Mouse (Mus musculus) midbrain, embryonic 16.5 days (tissue): ENCODE measurements at regions not wholly inside any gene's neighbourhood (a gene's known extent, or its start where the extent isn't known, plus 50 kb on each side); places are given as distances from the start of the nearest gene placed in this dataset.

ENCODE experiments used
- ATAC-seq: fragments of 200-750 bp; cut with Nextera tagmentation; 2 replicates; pipeline ENCODE4 v1.8.0; 2017; ENCODE audit warnings: moderate TSS enrichment
- H3K27ac ChIP-seq: fragments of 300-500 bp; sonication (generic); 2 replicates; pipeline ENCODE4 v1.5.1; 2014; ENCODE audit warnings: mild to moderate bottlenecking, low read length, mixed read lengths
- H3K27me3 ChIP-seq: fragments of 300-500 bp; sonication (generic); 2 replicates; pipeline ENCODE4 v1.6.1; 2014; ENCODE audit warnings: low read depth, low read length, mixed read lengths; ENCODE audit not compliant: control insufficient read depth, insufficient read depth
- H3K36me3 ChIP-seq: fragments of 300-500 bp; sonication (generic); 2 replicates; pipeline ENCODE4 v1.6.1; 2014; ENCODE audit warnings: mild to moderate bottlenecking, low read length, moderate library complexity, mixed read lengths; ENCODE audit not compliant: control insufficient read depth, insufficient read depth
- H3K4me1 ChIP-seq: fragments of 300-500 bp; sonication (generic); 2 replicates; pipeline ENCODE4 v1.6.1; 2014; ENCODE audit warnings: mild to moderate bottlenecking, low read length, mixed read lengths; ENCODE audit not compliant: control insufficient read depth, insufficient read depth
- H3K4me2 ChIP-seq: fragments of 300-500 bp; sonication (generic); 2 replicates; pipeline ENCODE4 v1.6.1; 2014; ENCODE audit warnings: mild to moderate bottlenecking, low read length, mixed read lengths
- H3K4me3 ChIP-seq: fragments of 300-500 bp; sonication (generic); 2 replicates; pipeline ENCODE4 v1.5.1; 2014; ENCODE audit warnings: low read depth, mild to moderate bottlenecking, low read length, moderate library complexity, mixed read lengths
- H3K9ac ChIP-seq: fragments of 300-500 bp; sonication (generic); 2 replicates; pipeline ENCODE4 v1.6.1; 2014; ENCODE audit warnings: low read depth, low read length, mixed read lengths
- H3K9me3 ChIP-seq: fragments of 300-500 bp; sonication (generic); replicated peaks from 2 replicates; pipeline ENCODE4 v1.6.1; 2014; ENCODE audit warnings: mild to moderate bottlenecking, low read length, mixed read lengths; ENCODE audit not compliant: control insufficient read depth, poor library complexity, severe bottlenecking
- WGBS: fragments of 180-500 bp; shearing (Covaris S2); extraction: QIAGEN DNeasy Blood & Tissue Kit; methylation state at CpG from one replicate; pipeline ENCODE4 v1.1.7; 2014; 5-methylcytosine and 5-hydroxymethylcytosine counted together

DNA sequence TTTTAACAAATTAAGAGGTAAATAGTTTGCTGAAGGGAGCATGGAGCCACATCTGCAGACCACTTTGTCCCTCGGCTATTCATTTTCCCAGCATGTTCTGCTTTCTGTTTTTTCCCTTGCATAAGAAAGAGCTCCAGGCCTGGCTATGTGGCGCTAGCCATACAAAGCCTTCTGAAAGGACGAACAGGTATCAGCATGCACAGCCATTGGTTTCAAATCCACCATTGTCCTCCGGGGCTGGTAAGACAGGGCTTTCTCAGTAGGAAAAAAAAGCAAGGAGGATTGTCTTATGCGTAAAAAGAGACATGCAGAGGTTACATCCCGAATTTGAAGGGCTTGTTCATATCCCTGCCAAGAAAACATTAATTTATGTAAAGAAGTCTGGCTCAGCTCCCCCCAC lies 464.8 kb upstream of the Mki67 start:
- H3K9ac ChIP-seq = peak overlapping the region; percentile 31; the same call in 1 of the 2 replicates

DNA sequence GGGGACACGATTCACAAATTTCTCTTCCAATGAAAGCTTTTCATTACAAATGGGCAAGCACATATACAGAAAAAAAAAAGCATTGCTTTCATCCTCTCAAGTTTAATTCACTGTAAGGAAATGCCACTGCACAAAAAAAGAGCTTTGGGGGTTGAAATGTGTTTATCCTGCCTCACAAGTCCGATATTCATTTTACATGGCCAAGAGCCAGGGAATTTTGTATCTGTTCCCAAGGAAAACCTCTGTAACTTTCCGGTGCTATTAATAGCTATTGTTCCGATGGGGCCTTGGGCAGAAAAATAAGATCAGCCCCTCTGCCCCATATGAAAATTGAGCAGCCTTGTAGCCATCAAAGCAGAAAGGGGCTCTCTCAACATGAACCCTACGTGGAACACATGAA lies 465.9 kb upstream of the Mki67 start:
- Histone ChIP-seq H3K36me3 (no peaks in the 10 kb centered on the region), H3K4me2 (no peak overlapping the region), H3K4me1 (peaks cover 7% of the 10 kb centered on the region), H3K9ac (no peak overlapping the region), H3K9me3 (peaks cover 2% of the 10 kb centered on the region; the same call in 1 of the 2 replicates), H3K27me3 (no peaks in the 10 kb centered on the region), H3K4me3 (no peak overlapping the region), H3K27ac (no peak overlapping the region)
- WGBS = 64% methylated on average over 5 of the region's 5 CpGs
- ATAC-seq = no peak

More for the DNA sequence above, 464.8 kb upstream of the Mki67 start:
- peak overlapping the region; percentile 68 for H3K27ac ChIP-seq
- H3K9me3 ChIP-seq = peaks cover 2% of the 10 kb centered on the region; the same call in 1 of the 2 replicates
- no peak overlapping the region for H3K4me3 ChIP-seq
- H3K4me1 ChIP-seq = peaks cover 7% of the 10 kb centered on the region
- H3K36me3 ChIP-seq = no peaks in the 10 kb centered on the region
- WGBS = 14% methylated on average over 6 of the region's 6 CpGs
- peak overlapping the region; percentile 44 for H3K4me2 ChIP-seq
- no peaks in the 10 kb centered on the region for H3K27me3 ChIP-seq
- ATAC-seq = no peak

DNA sequence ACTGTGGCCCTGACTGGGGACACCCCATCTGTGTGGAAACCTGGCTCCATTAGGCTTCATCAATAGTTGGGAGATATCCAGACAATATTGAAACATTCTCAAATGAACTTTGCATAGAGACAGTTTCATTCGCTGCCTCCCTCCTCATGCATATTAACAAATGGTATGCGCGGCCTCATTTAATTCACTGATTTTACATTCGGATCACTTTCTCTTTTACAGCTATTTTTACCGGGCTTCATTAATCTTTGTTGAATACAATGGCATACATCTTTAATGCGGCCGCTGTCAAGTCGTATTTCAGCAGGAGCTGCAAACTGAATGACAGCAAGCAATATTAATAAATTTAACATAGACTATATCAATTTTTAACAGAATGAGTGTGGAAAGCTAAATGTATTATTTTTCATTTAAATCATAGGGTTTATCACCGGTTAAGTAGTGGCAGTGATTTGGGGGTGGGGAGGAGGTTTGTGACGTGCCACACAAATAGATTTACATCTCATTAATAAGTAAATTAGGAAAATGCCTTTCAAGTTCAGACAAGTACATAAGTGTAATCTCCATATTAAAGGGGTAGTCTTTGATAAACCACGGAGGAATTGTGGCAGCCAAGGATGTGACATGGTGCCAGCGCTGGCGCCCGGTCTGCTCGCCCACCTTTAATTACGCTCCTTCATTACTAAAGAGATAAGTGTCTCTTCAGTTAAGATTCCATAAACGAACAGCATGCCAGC lies 480.4 kb upstream of the Mki67 start:
- 32% methylated on average over 17 of the region's 17 CpGs for WGBS
- peak overlapping the region; percentile 53 for H3K27ac ChIP-seq
- H3K27me3 ChIP-seq = no peaks in the 10 kb centered on the region
- no peak overlapping the region for H3K4me3 ChIP-seq
- H3K9ac ChIP-seq = no peak overlapping the region
- ATAC-seq = no peak
- H3K36me3 ChIP-seq = no peaks in the 10 kb centered on the region
- peaks cover 16% of the 10 kb centered on the region for H3K4me1 ChIP-seq
- H3K4me2 ChIP-seq = peak overlapping the region; percentile 41
- no peaks in the 10 kb centered on the region for H3K9me3 ChIP-seq

DNA sequence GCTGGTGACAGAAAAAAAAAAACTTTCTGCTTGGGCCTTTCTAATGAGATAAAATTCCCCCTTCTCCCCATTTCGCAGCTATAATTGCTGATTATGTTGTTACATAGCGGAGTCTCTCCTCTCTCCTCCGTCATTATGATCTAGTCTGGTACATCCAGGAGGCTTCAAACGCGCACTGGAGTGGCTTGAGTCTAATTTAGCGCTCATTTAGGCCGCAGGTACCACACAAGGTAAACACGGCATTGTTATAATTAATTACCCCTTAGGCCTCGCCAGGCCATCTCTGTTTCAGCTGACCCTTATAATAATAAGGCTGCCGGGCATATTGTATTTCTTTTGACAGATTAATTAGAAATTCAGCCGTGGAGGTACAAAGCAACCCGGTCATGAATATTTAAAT lies 492.7 kb upstream of the Mki67 start:
- H3K4me1 ChIP-seq = peaks cover 15% of the 10 kb centered on the region
- ATAC-seq = peak; percentile 74
- H3K36me3 ChIP-seq = no peaks in the 10 kb centered on the region
- H3K27me3 ChIP-seq = no peaks in the 10 kb centered on the region
- H3K4me3 ChIP-seq = no peak overlapping the region
- no peak overlapping the region for H3K4me2 ChIP-seq
- no peaks in the 10 kb centered on the region for H3K9me3 ChIP-seq
- H3K27ac ChIP-seq = 0 out of 2 replicates have a peak overlapping the region, but pooled peaks have one; percentile 23
- H3K9ac ChIP-seq = no peak overlapping the region
- 28% methylated on average over 12 of the region's 12 CpGs for WGBS

DNA sequence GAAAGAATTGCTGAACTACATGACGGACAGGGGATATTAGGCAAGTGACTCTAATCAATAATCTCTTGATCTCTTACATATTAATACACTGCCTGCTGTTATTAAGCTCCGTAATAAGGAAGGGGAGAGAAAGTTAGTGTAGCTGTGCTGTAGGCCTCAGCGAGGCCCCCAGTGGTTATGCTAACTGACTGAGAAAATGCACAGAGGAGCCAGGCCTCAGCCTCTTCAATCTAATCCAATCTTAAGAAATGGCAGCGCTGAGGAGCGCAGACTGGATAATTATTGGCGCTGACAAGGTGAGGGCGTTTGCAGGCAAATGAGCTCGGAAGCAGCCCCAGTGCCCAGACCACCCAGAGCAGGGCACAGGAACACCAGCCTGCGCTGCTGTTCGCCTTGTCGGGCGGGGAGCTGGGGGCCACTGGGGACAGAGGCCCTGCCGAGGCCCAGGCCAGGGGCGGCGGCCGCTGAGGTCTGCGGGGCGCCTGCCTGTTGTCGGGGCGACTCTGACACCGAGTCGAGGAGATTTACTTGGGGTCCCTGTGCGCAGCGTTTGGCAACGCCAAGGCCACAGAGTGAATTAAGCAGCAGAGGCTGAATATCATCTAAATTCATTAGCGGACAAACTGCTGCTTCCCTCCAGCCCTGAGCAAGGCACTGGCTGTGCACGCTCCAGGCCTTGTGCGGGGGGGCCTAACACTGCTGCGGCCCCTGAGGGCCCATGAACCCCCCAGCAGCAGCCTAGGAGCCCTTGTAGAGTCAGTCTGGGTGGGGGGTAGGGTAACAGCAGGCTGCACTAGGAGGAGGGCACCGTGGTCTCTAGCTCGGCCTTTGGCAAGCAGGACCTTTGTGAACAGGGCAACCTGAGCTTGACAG lies 493.4 kb upstream of the Mki67 start:
- no peak overlapping the region for H3K4me3 ChIP-seq

DNA sequence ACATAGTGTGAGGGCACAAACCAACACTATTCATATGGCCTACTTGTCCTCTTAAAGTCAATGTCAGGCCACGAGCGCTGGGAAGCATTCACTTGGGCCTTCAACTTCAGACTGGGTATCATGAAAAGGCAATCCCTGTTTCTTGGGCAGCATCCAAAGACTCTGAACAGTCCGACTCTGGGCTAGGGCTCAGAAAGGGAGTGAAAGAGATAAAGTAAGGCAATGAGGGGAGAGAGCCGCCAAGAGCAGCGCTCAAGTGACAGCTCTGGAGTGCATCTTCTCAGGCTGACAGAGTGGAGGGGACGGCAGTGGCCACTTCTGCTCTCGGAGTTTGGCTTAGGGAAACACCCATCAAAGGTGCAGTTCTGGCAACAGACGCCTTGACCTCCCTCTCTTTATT lies 496.3 kb upstream of the Mki67 start:
- Histone ChIP-seq H3K9ac (no peak overlapping the region), H3K36me3 (no peaks in the 10 kb centered on the region), H3K9me3 (no peaks in the 10 kb centered on the region), H3K27me3 (no peaks in the 10 kb centered on the region), H3K27ac (no peak overlapping the region), H3K4me1 (peaks cover 15% of the 10 kb centered on the region), H3K4me2 (no peak overlapping the region), H3K4me3 (no peak overlapping the region)
- ATAC-seq = no peak
- 66% methylated on average over 8 of the region's 8 CpGs for WGBS

More for the DNA sequence above, 493.4 kb upstream of the Mki67 start:
- Histone ChIP-seq H3K4me1 (peaks cover 15% of the 10 kb centered on the region), H3K4me2 (peak overlapping the region; percentile 33), H3K9me3 (no peaks in the 10 kb centered on the region), H3K36me3 (no peaks in the 10 kb centered on the region), H3K27ac (peak overlapping the region; percentile 65), H3K27me3 (no peaks in the 10 kb centered on the region), H3K9ac (peak overlapping the region; percentile 35)
- 8% methylated on average over 31 of the region's 31 CpGs for WGBS
- ATAC-seq = peak; percentile 86

DNA sequence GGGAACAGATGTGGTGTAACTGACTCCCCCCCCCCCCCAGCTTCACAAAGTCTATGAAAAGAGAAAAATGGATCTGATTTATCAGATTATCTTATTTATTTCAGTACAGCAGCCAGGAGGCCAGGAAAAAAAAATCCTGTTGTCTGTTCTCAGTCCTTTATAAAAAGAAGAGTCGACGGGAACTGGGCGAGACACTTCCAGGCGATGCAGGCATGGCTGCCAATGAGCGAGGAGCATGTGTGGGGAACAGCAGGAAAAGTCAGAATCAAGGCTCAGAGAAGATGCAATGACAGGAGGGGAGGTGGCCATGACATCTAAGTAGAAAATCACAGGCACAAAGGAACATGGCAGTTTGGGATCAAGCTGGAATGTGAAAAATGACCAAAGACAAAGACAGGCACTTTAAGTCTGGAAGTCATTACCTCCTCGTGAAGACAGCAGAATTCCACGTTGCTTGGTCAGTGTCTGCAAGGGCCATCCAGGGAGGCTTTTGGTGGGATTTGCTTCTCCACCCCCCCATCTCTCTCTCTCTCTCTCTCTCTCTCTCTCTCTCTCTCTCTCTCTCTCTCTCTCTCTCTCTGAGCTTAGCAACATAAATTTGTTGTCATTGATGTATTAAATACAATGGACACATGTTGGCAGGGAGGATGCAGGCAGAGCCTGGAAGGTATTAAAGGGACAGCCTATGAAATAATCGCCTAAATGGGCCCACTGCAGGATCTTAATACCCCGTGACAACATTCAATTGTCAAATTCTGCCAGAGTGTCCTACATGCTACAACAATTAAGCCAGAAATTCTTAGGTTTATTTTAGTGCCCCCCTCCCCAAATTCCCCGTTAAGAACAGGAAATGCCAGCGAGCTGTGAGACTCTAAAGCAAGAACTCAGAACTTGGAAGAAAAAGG lies 497.1 kb upstream of the Mki67 start:
- no peak overlapping the region for H3K27ac ChIP-seq
- 39% methylated on average over 11 of the region's 11 CpGs for WGBS
- H3K9ac ChIP-seq = no peak overlapping the region
- H3K4me1 ChIP-seq = peaks cover 15% of the 10 kb centered on the region
- no peaks in the 10 kb centered on the region for H3K9me3 ChIP-seq
- ATAC-seq = no peak
- H3K4me3 ChIP-seq = no peak overlapping the region
- H3K36me3 ChIP-seq = no peaks in the 10 kb centered on the region
- H3K4me2 ChIP-seq = no peak overlapping the region
- no peaks in the 10 kb centered on the region for H3K27me3 ChIP-seq

DNA sequence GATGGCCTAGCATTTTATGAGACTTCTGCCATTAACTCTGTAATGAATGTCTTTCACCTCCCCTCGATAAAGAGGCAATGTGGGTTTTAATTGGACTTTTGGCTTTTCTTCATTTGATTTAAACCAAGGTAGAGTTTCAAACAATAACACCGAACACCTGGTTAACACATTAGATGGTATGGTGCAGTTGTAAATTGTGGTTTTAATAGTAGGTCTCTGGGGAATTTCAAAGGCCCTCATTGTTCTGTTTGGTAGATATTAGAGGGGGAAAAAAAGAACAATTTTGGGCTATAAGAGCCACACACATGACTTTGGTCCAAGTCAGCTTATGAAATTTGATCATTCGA lies 497.8 kb upstream of the Mki67 start:
- H3K36me3 ChIP-seq = no peaks in the 10 kb centered on the region
- no peak overlapping the region for H3K9ac ChIP-seq
- H3K4me2 ChIP-seq = no peak overlapping the region
- H3K27ac ChIP-seq = no peak overlapping the region
- H3K27me3 ChIP-seq = no peaks in the 10 kb centered on the region
- H3K4me3 ChIP-seq = no peak overlapping the region
- H3K4me1 ChIP-seq = peaks cover 18% of the 10 kb centered on the region
- no peak for ATAC-seq
- H3K9me3 ChIP-seq = no peaks in the 10 kb centered on the region
- WGBS = 84% methylated on average over 3 of the region's 3 CpGs
